Mouse (Mus musculus) kidney, embryonic 16.5 days (tissue): Measurements from ENCODE around the gene Rhbg. TPM values are rescaled to one million over a fixed set of nuclear protein-coding genes. Genes with fewer than 3 reads are reported as not detected.

Experiments used
- ATAC-seq: fragments of 200-750 bp; cut with Nextera tagmentation; 2 replicates; pipeline ENCODE4 v1.8.0; 2017; ENCODE audit warnings: moderate TSS enrichment; ENCODE audit not compliant: low FRiP score, low TSS enrichment
- H3K27ac ChIP-seq: fragments of 300-500 bp; sonication (generic); 2 replicates; pipeline ENCODE4 v1.5.1; 2014; ENCODE audit warnings: low read length
- H3K27me3 ChIP-seq: fragments of 300-500 bp; sonication (generic); 2 replicates; pipeline ENCODE4 v1.6.1; 2014; ENCODE audit warnings: low read length, control low read depth, mixed read lengths; ENCODE audit not compliant: insufficient read depth
- H3K36me3 ChIP-seq: fragments of 300-500 bp; sonication (generic); 2 replicates; pipeline ENCODE4 v1.6.1; 2014; ENCODE audit warnings: low read length, control low read depth, mixed read lengths; ENCODE audit not compliant: insufficient read depth
- H3K4me1 ChIP-seq: fragments of 300-500 bp; sonication (generic); 2 replicates; pipeline ENCODE4 v1.6.1; 2014; ENCODE audit warnings: low read length, control low read depth, mixed read lengths; ENCODE audit not compliant: insufficient read depth
- H3K4me2 ChIP-seq: fragments of 300-500 bp; sonication (generic); replicated peaks from 2 replicates; pipeline ENCODE4 v1.6.1; 2014; ENCODE audit warnings: low read depth, low read length
- H3K4me3 ChIP-seq: fragments of 300-500 bp; sonication (generic); 2 replicates; pipeline ENCODE4 v1.5.1; 2014; ENCODE audit warnings: mild to moderate bottlenecking, low read length
- H3K9ac ChIP-seq: fragments of 300-500 bp; sonication (generic); replicated peaks from 2 replicates; pipeline ENCODE4 v1.6.1; 2014; ENCODE audit warnings: low read length
- H3K9me3 ChIP-seq: fragments of 300-500 bp; sonication (generic); 2 replicates; pipeline ENCODE4 v1.6.1; 2016; ENCODE audit warnings: low read length, control low read depth
- WGBS: fragments of 180-500 bp; shearing (Covaris S2); extraction: QIAGEN DNeasy Blood & Tissue Kit; methylation state at CpG from one replicate; pipeline ENCODE4 v1.1.7; 2014; 5-methylcytosine and 5-hydroxymethylcytosine counted together
- polyA plus RNA-seq: library from polyadenylated mRNA; unstranded; fragments of >200 nt; fragmentation: Nextera tagmentation; extraction: Ambion mirVana; gene quantifications from 2 replicates; pipeline ENCODE4 v1.2.1, GENCODE M21; 2015

Rhbg gene
- polyA plus RNA-seq, 1 experiment from 2014 or later: 13.5 TPM

GRCm38 (mm10) chr3:88221519-88222390 lies 32.8 kb downstream of the Rhbg start:
- H3K9me3 ChIP-seq: no peaks in the 10 kb centered on the region
- H3K36me3 ChIP-seq: no peaks in the 10 kb centered on the region
- H3K4me3 ChIP-seq: no peak overlapping the region
- H3K27me3 ChIP-seq: peaks cover 53% of the 10 kb centered on the region
- no peak for ATAC-seq
- no peak overlapping the region for H3K27ac ChIP-seq
- H3K9ac ChIP-seq: no peak overlapping the region
- no peak overlapping the region for H3K4me2 ChIP-seq
- WGBS: 52% methylated on average over 12 of the region's 12 CpGs
- no peaks in the 10 kb centered on the region for H3K4me1 ChIP-seq

- Histone ChIP-seq H3K4me2 (no peak overlapping the region), H3K9me3 (no peaks in the 10 kb centered on the region), H3K4me1 (no peaks in the 10 kb centered on the region), H3K27me3 (peaks cover 62% of the 10 kb centered on the region), H3K36me3 (no peaks in the 10 kb centered on the region), H3K9ac (no peak overlapping the region), H3K27ac (no peak overlapping the region), H3K4me3 (no peak overlapping the region)
- ATAC-seq: peak; percentile 76
- 0% methylated on average over 6 of the region's 6 CpGs for WGBS
Observed at GRCm38 (mm10) chr3:88220842-88221241, 33.7 kb downstream of the Rhbg start.

DNA sequence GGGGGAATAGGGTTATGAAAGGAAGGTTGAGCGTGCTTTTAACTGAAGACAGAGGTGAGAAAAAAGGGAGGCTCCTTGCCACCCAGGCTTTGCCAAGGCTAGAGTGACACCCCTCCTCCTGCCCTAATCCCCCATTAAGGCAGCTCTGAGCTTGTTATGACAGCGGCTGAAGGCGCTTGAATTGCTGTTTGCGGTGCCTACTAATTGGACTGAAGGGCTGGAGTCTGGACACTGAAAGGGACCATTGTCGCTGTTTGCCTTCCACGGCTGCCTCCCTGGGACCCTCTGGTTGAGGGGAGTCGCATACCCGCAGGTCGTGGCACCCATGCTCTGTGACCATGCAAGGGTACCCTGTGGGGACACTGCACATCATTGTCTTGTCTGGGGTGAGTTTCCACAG lies 34.6 kb downstream of the Rhbg start:
- Histone ChIP-seq H3K27me3 (peaks cover 71% of the 10 kb centered on the region), H3K4me3 (no peak overlapping the region), H3K9me3 (no peaks in the 10 kb centered on the region), H3K4me2 (no peak overlapping the region), H3K9ac (no peak overlapping the region), H3K36me3 (no peaks in the 10 kb centered on the region), H3K27ac (no peak overlapping the region), H3K4me1 (peaks cover 9% of the 10 kb centered on the region)
- no peak for ATAC-seq
- WGBS: 13% methylated on average over 9 of the region's 9 CpGs

DNA sequence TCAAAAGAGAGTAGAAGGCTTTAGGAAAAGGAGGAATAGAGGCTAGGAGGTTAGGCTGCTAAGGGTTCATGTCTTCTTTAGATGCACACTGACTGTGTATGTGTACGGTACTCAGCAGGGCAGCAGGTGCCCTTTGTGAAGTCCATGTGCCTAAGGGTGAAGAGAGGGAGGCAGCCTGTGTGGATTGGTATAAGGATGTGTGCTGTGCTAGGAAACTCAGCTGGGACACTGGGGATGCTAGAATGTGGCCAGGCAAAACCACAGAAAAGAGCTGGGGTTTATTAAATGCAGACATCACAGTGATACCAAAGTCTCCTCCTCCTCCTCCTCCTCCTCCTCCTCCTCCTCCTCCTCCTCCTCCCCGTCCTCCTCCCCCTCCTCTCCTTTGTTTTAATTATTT lies 36.8 kb downstream of the Rhbg start:
- Histone ChIP-seq H3K4me2 (no peak overlapping the region), H3K4me1 (peaks cover 16% of the 10 kb centered on the region), H3K9me3 (no peaks in the 10 kb centered on the region; the same call in 1 of the 2 replicates), H3K4me3 (no peak overlapping the region), H3K27me3 (peaks cover 88% of the 10 kb centered on the region), H3K36me3 (no peaks in the 10 kb centered on the region), H3K9ac (no peak overlapping the region), H3K27ac (no peak overlapping the region)
- WGBS: 19% methylated on average over 2 of the region's 2 CpGs
- ATAC-seq: no peak

GRCm38 (mm10) chr3:88216534-88217326 lies 37.8 kb downstream of the Rhbg start:
- H3K27me3 ChIP-seq: peaks cover 96% of the 10 kb centered on the region
- ATAC-seq: no peak; the same call in 1 of the 2 replicates
- 7% methylated on average over 7 of the region's 7 CpGs for WGBS
- no peak overlapping the region for H3K4me2 ChIP-seq
- H3K27ac ChIP-seq: no peak overlapping the region
- H3K36me3 ChIP-seq: no peaks in the 10 kb centered on the region
- H3K9me3 ChIP-seq: no peaks in the 10 kb centered on the region; the same call in 1 of the 2 replicates
- no peak overlapping the region for H3K4me3 ChIP-seq
- peaks cover 16% of the 10 kb centered on the region for H3K4me1 ChIP-seq
- H3K9ac ChIP-seq: no peak overlapping the region

DNA sequence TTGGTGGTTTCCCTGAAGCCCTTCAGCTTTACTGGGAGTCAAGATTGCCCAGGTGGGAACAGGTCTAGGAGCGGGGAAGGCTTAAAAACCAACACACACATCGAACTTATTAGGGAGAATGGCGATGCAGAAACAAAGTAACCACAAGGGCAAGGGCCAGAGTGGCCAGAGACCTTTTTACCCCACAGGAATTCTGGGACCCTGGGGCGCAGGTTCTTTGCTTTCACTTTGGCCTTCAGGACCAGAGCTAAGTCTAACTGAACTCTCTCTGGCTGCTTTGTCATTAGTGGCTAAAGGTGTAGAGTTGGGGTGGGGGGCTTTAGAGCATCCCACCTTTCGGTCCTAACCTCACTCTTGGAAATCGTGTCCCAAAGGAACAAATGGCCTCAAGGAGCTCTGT lies 38.4 kb downstream of the Rhbg start:
- Histone ChIP-seq H3K4me2 (no peak overlapping the region), H3K36me3 (no peaks in the 10 kb centered on the region), H3K4me3 (no peak overlapping the region), H3K9ac (no peak overlapping the region), H3K27ac (no peak overlapping the region), H3K9me3 (no peaks in the 10 kb centered on the region; the same call in 1 of the 2 replicates), H3K27me3 (peaks cover 97% of the 10 kb centered on the region), H3K4me1 (peaks cover 16% of the 10 kb centered on the region)
- no peak for ATAC-seq
- WGBS: 7% methylated on average over 6 of the region's 6 CpGs

DNA sequence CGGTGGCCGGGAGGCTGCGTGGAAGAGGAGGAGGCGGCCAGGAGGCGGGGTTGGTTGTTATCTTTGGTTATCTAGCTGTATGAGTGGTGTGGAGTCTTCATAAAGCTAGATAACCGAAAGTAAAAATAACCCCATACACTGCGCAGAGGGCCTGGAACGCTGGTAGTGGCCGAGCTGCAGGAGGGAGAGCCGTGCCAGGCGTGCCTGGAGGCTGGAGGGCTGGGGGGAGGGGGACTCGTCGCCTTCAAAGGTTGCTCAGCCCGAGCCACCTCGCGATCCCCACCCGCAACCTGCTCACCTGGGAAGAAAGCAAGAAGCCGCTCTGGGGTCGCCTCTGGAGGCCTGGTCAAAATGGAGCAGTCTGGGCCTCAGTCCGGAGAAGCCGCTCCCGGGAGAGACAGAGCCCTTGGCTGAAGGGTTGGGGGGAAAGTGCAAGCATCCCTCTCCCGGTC lies 38.9 kb downstream of the Rhbg start:
- H3K4me2 ChIP-seq: peak overlapping the region; percentile 40
- no peak overlapping the region for H3K27ac ChIP-seq
- under 1% methylated on average over 22 of the region's 23 CpGs for WGBS
- peaks cover 16% of the 10 kb centered on the region for H3K4me1 ChIP-seq
- no peak for ATAC-seq
- peak overlapping the region; percentile 36 for H3K4me3 ChIP-seq
- no peak overlapping the region for H3K9ac ChIP-seq
- H3K27me3 ChIP-seq: peaks cover 97% of the 10 kb centered on the region
- no peaks in the 10 kb centered on the region; the same call in 1 of the 2 replicates for H3K9me3 ChIP-seq
- no peaks in the 10 kb centered on the region for H3K36me3 ChIP-seq

DNA sequence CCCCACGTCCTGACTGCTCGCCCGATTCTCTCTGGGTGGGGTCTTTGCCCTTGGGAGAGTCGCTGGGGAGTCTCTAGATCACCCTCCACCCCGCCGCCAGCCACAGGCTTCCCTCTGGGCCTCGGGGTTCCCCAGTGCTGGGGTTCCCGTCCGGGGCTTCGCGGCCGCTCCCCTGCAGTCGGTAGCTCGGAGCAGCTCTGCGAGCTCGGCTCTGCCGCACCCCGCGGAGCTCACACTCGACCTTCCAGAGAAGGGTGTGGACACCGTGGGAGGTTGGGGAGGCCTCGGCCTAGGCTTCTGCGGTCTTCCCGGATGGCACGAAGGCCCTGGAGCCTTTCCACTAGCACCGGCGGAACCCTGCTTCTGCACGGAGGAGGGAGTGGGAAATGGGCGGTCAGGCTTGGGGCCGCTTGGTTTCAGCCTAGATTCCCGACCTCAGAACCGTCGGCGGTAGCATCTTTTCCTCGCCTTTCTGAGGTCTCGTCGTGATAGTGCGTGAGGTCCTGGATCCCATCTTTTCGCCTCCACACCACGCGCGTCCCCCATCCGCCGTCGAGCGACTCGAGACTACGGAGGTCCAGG lies 39.4 kb downstream of the Rhbg start:
- Histone ChIP-seq H3K4me3 (peak overlapping the region; percentile 36), H3K9me3 (no peaks in the 10 kb centered on the region; the same call in 1 of the 2 replicates), H3K4me1 (peaks cover 16% of the 10 kb centered on the region), H3K36me3 (no peaks in the 10 kb centered on the region), H3K27me3 (peaks cover 97% of the 10 kb centered on the region), H3K27ac (no peak overlapping the region), H3K9ac (no peak overlapping the region), H3K4me2 (peak overlapping the region; percentile 40)
- ATAC-seq: no peak
- WGBS: under 1% methylated on average over 48 of the region's 48 CpGs

DNA sequence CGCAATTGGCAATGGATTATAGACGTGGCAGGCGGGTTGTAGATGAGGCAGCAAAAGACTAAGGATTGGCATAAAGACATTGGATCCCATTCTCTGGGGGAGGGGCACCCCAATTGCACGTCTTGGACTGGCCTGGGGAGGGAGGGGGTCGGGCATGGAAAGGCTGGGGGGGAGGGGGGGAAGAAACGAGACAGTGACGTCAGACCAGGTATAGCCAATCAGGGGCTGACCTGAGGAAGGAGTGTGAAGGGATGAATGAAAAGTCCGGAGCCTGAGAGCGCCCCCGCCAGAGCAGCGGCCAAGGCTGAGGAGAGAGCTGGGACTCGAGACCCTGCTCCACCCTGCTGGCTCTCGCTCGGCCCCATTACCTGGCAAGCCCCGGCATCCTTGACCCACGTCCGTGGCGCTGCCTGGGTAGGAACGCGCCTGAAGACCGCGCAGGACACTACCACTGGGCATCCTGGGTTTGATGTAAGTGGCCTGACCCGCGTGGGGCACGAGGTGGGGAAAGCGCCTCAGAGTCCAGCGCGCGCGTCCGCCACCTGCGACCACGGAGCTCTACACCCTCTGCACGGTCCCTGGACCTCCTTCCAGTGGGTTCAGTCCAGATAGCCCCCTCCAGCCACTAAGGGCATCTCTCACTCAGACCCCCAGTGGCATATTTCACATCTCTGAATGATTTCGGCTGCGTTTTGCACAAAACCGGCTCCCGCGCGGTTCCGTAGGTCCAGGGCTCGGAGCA lies 40.1 kb downstream of the Rhbg start:
- H3K4me1 ChIP-seq: peaks cover 16% of the 10 kb centered on the region
- H3K4me2 ChIP-seq: 0 out of 2 replicates have a peak overlapping the region, but pooled peaks have one; percentile 40
- H3K27me3 ChIP-seq: peaks cover 97% of the 10 kb centered on the region
- H3K4me3 ChIP-seq: peak overlapping the region; percentile 36
- H3K36me3 ChIP-seq: no peaks in the 10 kb centered on the region
- no peaks in the 10 kb centered on the region; the same call in 1 of the 2 replicates for H3K9me3 ChIP-seq
- H3K9ac ChIP-seq: no peak overlapping the region
- WGBS: under 1% methylated on average over 42 of the region's 42 CpGs
- H3K27ac ChIP-seq: no peak overlapping the region
- no peak for ATAC-seq
